Mouse (Mus musculus) megakaryocyte progenitor cell, adult 5-6 weeks (primary cell): Measurements from ENCODE around the gene Trpc4ap. TPM values are rescaled to one million over a fixed set of nuclear protein-coding genes. Genes with fewer than 3 reads are reported as not detected.

ENCODE experiments used
- total RNA-seq, 2 experiments: library from RNA; stranded (forward) in 1 of 2; stranded (reverse) in 1 of 2; fragments of 157-497, 149-512 nt in 1 of 2; fragments of 200-1000 nt in 1 of 2; gene quantifications; 2 replicates each; pipeline versions ENCODE4 v1.2.3 to v1.2.4; 2015 to 2017

Trpc4ap gene
- total RNA-seq, 2 experiments from 2014 or later = 59.0 to 89.6 TPM

Other genes starting within 250 kb of the Trpc4ap start
- 58.3 and 61.2 TPM in 2 replicates for gene Ncoa6, start 218.5 kb downstream of the Trpc4ap start, total RNA-seq (2015)
- 12.4 and 15.4 TPM in 2 replicates for gene Ncoa6, start 218.5 kb downstream of the Trpc4ap start, total RNA-seq (2017)
- gene Acss2, start 174.4 kb downstream of the Trpc4ap start, total RNA-seq (2015) = 3.6 and 8.0 TPM in 2 replicates
- gene Acss2, start 174.4 kb downstream of the Trpc4ap start, total RNA-seq (2017) = 3.0 and 6.5 TPM in 2 replicates
- not detected in 2 replicates for gene Ggt7, start 174.1 kb downstream of the Trpc4ap start, total RNA-seq (2015)
- gene Ggt7, start 174.1 kb downstream of the Trpc4ap start, total RNA-seq (2017) = not detected in 2 replicates
- 9.9 and 12.2 TPM in 2 replicates for gene Gss, start 99.6 kb downstream of the Trpc4ap start, total RNA-seq (2015)
- 13.4 and 18.2 TPM in 2 replicates for gene Gss, start 99.6 kb downstream of the Trpc4ap start, total RNA-seq (2017)
- gene Myh7b, start 81.2 kb downstream of the Trpc4ap start, total RNA-seq (2015) = 0.07 TPM in 1 of 2 replicates, not detected in the other
- not detected in 2 replicates for gene Myh7b, start 81.2 kb downstream of the Trpc4ap start, total RNA-seq (2017)
- 47.1 and 55.0 TPM in 2 replicates for gene Edem2, start 37.1 kb upstream of the Trpc4ap start, total RNA-seq (2015)
- gene Edem2, start 37.1 kb upstream of the Trpc4ap start, total RNA-seq (2017) = 58.2 and 70.9 TPM in 2 replicates
- gene Gm17581, start 43.5 kb upstream of the Trpc4ap start, total RNA-seq (2015) = not detected in 2 replicates
- not detected in 2 replicates for gene Gm17581, start 43.5 kb upstream of the Trpc4ap start, total RNA-seq (2017)
- 0.89 TPM in 1 of 2 replicates, not detected in the other for gene Procr, start 58.7 kb upstream of the Trpc4ap start, total RNA-seq (2015)
- 3.1 and 6.1 TPM in 2 replicates for gene Procr, start 58.7 kb upstream of the Trpc4ap start, total RNA-seq (2017)
- gene Mmp24, start 83.0 kb upstream of the Trpc4ap start, total RNA-seq (2015) = not detected in 2 replicates
- under 0.01 TPM in 1 of 2 replicates, not detected in the other for gene Mmp24, start 83.0 kb upstream of the Trpc4ap start, total RNA-seq (2017)
- 13.2 and 18.8 TPM in 2 replicates for gene BC029722, start 127.0 kb upstream of the Trpc4ap start, total RNA-seq (2015)
- gene BC029722, start 127.0 kb upstream of the Trpc4ap start, total RNA-seq (2017) = 13.2 and 14.8 TPM in 2 replicates
- gene Eif6, start 134.5 kb upstream of the Trpc4ap start, total RNA-seq (2015) = 261 and 264 TPM in 2 replicates
- 58.5 and 84.7 TPM in 2 replicates for gene Eif6, start 134.5 kb upstream of the Trpc4ap start, total RNA-seq (2017)
- not detected in 2 replicates for gene Fam83c, start 142.5 kb upstream of the Trpc4ap start, total RNA-seq (2015)
- not detected in 2 replicates for gene Fam83c, start 142.5 kb upstream of the Trpc4ap start, total RNA-seq (2017)
- gene Uqcc1, start 237.9 kb upstream of the Trpc4ap start, total RNA-seq (2015) = 39.6 and 40.4 TPM in 2 replicates
- 51.5 and 55.1 TPM in 2 replicates for gene Uqcc1, start 237.9 kb upstream of the Trpc4ap start, total RNA-seq (2017)
- gene Gm15557, start 248.3 kb upstream of the Trpc4ap start, total RNA-seq (2015) = not detected in 2 replicates
- gene Gm15557, start 248.3 kb upstream of the Trpc4ap start, total RNA-seq (2017) = not detected in 2 replicates